Mouse (Mus musculus) c-Kit-positive CD71-positive TER-119-positive erythroid progenitor cells, embryonic 14.5 days (primary cell): ENCODE measurements around the gene Pyroxd1.
A peak's percentile ranks its signal among the peaks of the same experiment; 100 is the strongest.
"Not testable (repeated sequence)": the region's sequence is repeated elsewhere in the genome, so short reads cannot be mapped to it uniquely, and the experiment has no call there.

Experiments
- DNase-seq: peaks from one replicate; pipeline ENCODE4 v3.0.0-alpha.2; 2013; ENCODE audit warnings: low spot score

Pyroxd1 gene

GRCm38 (mm10) chr6:142345440-142346038 lies at the start of gene Pyroxd1:
TSS of gene Pyroxd1 (plus strand) at chr6:142345654.
- DNase-seq = peak; percentile 77

GRCm38 (mm10) chr6:142298098-142298497 lies 47.4 kb upstream of the Pyroxd1 start, which contains the start of gene Iapp:
TSS of gene Iapp (plus strand) at chr6:142298423.
- no peak for DNase-seq

- DNase-seq = no peak
Measured at GRCm38 (mm10) chr6:142305076-142305475, 40.4 kb upstream of the Pyroxd1 start.

GRCm38 (mm10) chr6:142314285-142314684 lies 31.2 kb upstream of the Pyroxd1 start:
- DNase-seq = no peak

- DNase-seq = no peak
Measured at GRCm38 (mm10) chr6:142317106-142317505, 28.3 kb upstream of the Pyroxd1 start.

GRCm38 (mm10) chr6:142322881-142323280 lies 22.6 kb upstream of the Pyroxd1 start, which contains the start of gene Slco1a5:
TSS of gene Slco1a5 (minus strand) at chr6:142322981.
- DNase-seq = no peak

- no peak for DNase-seq
Measured at GRCm38 (mm10) chr6:142326598-142326997, 18.9 kb upstream of the Pyroxd1 start.

GRCm38 (mm10) chr6:142329201-142329600 lies 16.3 kb upstream of the Pyroxd1 start:
- no peak for DNase-seq

GRCm38 (mm10) chr6:142338961-142339360 lies 6.5 kb upstream of the Pyroxd1 start:
- DNase-seq = no peak

- DNase-seq = no peak
Measured at GRCm38 (mm10) chr6:142339576-142339975, 5.9 kb upstream of the Pyroxd1 start.

- DNase-seq = peak; percentile 50
Measured at GRCm38 (mm10) chr6:142343561-142343960, 1.9 kb upstream of the Pyroxd1 start.

GRCm38 (mm10) chr6:142346181-142347110 lies 992 bp downstream of the Pyroxd1 start:
- DNase-seq = peak; percentile 10

- DNase-seq = no peak
Measured at GRCm38 (mm10) chr6:142347431-142348385, 2.3 kb downstream of the Pyroxd1 start.

- DNase-seq = not testable (repeated sequence)
Measured at GRCm38 (mm10) chr6:142352099-142352498, 6.6 kb downstream of the Pyroxd1 start.

GRCm38 (mm10) chr6:142357106-142357505 lies 11.7 kb downstream of the Pyroxd1 start:
- no peak for DNase-seq

GRCm38 (mm10) chr6:142362036-142362435 lies 16.6 kb downstream of the Pyroxd1 start:
- no peak for DNase-seq

- DNase-seq = no peak
Measured at GRCm38 (mm10) chr6:142363019-142363576, 17.6 kb downstream of the Pyroxd1 start.

- DNase-seq = no peak
Measured at GRCm38 (mm10) chr6:142365742-142366472, 20.5 kb downstream of the Pyroxd1 start.

GRCm38 (mm10) chr6:142366473-142367018 lies 21.1 kb downstream of the Pyroxd1 start:
- no peak for DNase-seq

- DNase-seq = no peak
Measured at GRCm38 (mm10) chr6:142367565-142367964, 22.1 kb downstream of the Pyroxd1 start.

- DNase-seq = no peak
Measured at GRCm38 (mm10) chr6:142369568-142369967, 24.1 kb downstream of the Pyroxd1 start.
